Mouse (Mus musculus) small intestine, adult 2 months (tissue): Measurements from ENCODE around the gene Cacna1h. TPM values are rescaled to one million over a fixed set of nuclear protein-coding genes. Genes with fewer than 3 reads are reported as not detected.

Source experiments
- H3K27ac ChIP-seq: fragments of 200-500 bp; 2 replicates; pipeline ENCODE4 v1.5.1; 2012; ENCODE audit warnings: low read depth, low read length, control low read depth, inconsistent platforms; ENCODE audit not compliant: insufficient read depth
- H3K27me3 ChIP-seq: fragments of 200-500 bp; 2 replicates; pipeline ENCODE4 v1.6.1; 2012; ENCODE audit warnings: mild to moderate bottlenecking, moderate library complexity, low read length, inconsistent platforms; ENCODE audit not compliant: control insufficient read depth, insufficient read depth
- H3K36me3 ChIP-seq: fragments of 200-500 bp; 2 replicates; pipeline ENCODE4 v1.6.1; 2012; ENCODE audit warnings: mild to moderate bottlenecking, low read length, control low read depth, inconsistent platforms; ENCODE audit not compliant: control insufficient read depth, insufficient read depth
- H3K4me1 ChIP-seq: fragments of 200-500 bp; 2 replicates; pipeline ENCODE4 v1.6.1; 2012; ENCODE audit warnings: low read length, inconsistent platforms, mixed read lengths; ENCODE audit not compliant: control insufficient read depth, insufficient read depth, insufficient read length
- H3K4me3 ChIP-seq: fragments of 200-500 bp; 2 replicates; pipeline ENCODE4 v1.5.1; 2012; ENCODE audit warnings: low read depth, mild to moderate bottlenecking, control low read depth, inconsistent platforms, low read length, moderate library complexity
- CTCF ChIP-seq: fragments of 200-500 bp; IDR thresholded peaks from 2 replicates; pipeline ENCODE4 v1.5.1; 2012; ENCODE audit warnings: low read depth, mild to moderate bottlenecking, control low read depth, inconsistent platforms, low read length, moderate library complexity, mixed read lengths; ENCODE audit not compliant: insufficient replicate concordance, insufficient read length; ENCODE audit errors: extremely low read depth
- POLR2A ChIP-seq: fragments of 200-500 bp; IDR thresholded peaks from 2 replicates; pipeline ENCODE4 v1.6.1; 2012; ENCODE audit warnings: low read depth, mild to moderate bottlenecking, control low read depth, inconsistent platforms, low read length, moderate library complexity
- WGBS: fragments of 180-500 bp; shearing (Covaris S2); methylation state at CpG from one replicate; pipeline ENCODE4 v1.1.7; 2018; 5-methylcytosine and 5-hydroxymethylcytosine counted together
- polyA plus RNA-seq: library from polyadenylated mRNA; depleted of rRNA; stranded (reverse); fragments of >200 nt; gene quantifications from 2 replicates; pipeline ENCODE4 v1.2.3, GENCODE M21; 2012

The Cacna1h gene
- polyA plus RNA-seq, 1 experiment: 19.6 TPM

GRCm38 (mm10) chr17:25417990-25418389 lies 15.6 kb downstream of the Cacna1h start:
- Histone ChIP-seq H3K36me3 (no peaks in the 10 kb centered on the region), H3K27me3 (no peaks in the 10 kb centered on the region), H3K4me1 (0 out of 2 replicates have a peak, but pooled peaks cover 2% of the 10 kb centered on the region), H3K4me3 (no peak overlapping the region), H3K27ac (no peak overlapping the region)
- WGBS: 70% methylated on average over 6 of the region's 6 CpGs
- TF ChIP-seq POLR2A: no peak

- 49% methylated on average over 3 of the region's 3 CpGs for WGBS
- Histone ChIP-seq H3K4me1 (0 out of 2 replicates have a peak, but pooled peaks cover 2% of the 10 kb centered on the region), H3K36me3 (no peaks in the 10 kb centered on the region), H3K27ac (no peak overlapping the region; the same call in 1 of the 2 replicates), H3K27me3 (no peaks in the 10 kb centered on the region), H3K4me3 (no peak overlapping the region)
- TF ChIP-seq CTCF (no peak), POLR2A (no peak)
Measured at GRCm38 (mm10) chr17:25416219-25416618, 17.4 kb downstream of the Cacna1h start.

DNA sequence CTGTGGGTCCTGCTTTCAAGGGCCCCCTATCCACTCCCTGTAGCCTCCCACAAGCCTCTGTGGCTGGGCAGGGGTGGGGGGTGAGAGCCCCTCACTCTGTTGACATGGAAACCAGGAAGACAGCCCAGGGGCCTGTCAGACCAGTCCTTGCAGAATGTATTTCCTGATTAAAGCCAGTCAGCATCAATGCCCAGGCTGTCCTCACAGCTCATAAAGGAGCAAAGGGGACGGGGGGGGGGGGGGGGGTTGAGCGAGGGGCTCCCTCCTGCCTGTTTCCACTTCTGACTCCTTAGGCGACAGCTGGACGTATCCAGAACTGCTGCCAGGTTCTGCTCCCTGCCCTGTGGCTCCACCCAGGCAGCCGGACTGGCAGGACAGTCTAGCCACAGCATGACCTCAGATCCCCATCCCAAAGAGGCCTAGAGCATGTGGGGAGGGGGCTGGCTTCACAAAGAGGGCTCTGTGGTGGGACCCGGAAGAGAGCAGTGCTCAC lies 18.1 kb downstream of the Cacna1h start:
- no peak for TF ChIP-seq CTCF
- no peak for TF ChIP-seq POLR2A
- H3K27ac ChIP-seq: no peak overlapping the region

DNA sequence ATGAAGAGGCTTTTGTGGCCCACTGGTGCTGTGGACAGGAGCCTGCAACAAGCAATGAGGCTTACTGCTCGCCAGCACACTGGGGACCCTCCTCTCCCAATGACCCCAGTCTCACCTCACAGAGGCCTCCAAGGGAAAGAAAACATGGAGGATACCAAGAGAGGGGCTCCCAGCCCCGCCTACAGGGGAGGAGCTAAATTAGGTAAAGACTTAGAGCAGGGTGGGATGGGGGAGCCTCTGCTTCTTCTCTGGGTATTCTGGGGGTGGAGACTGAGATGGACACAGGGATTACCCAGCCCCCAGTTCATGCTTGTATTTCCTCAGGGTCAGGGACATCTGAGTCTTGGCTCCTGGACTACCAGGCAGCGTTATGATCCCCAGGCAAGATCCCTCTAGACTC lies 18.7 kb downstream of the Cacna1h start:
- 36% methylated on average over 3 of the region's 3 CpGs for WGBS
- no peaks in the 10 kb centered on the region for H3K27me3 ChIP-seq
- no peak for TF ChIP-seq POLR2A
- TF ChIP-seq CTCF: no peak
- no peaks in the 10 kb centered on the region for H3K36me3 ChIP-seq
- 0 out of 2 replicates have a peak, but pooled peaks cover 6% of the 10 kb centered on the region for H3K4me1 ChIP-seq
- no peak overlapping the region for H3K4me3 ChIP-seq
- H3K27ac ChIP-seq: no peak overlapping the region

More for the DNA sequence above, 18.1 kb downstream of the Cacna1h start:
- Histone ChIP-seq H3K4me3 (no peak overlapping the region), H3K36me3 (no peaks in the 10 kb centered on the region), H3K27me3 (no peaks in the 10 kb centered on the region), H3K4me1 (0 out of 2 replicates have a peak, but pooled peaks cover 4% of the 10 kb centered on the region)
- 16% methylated on average over 6 of the region's 6 CpGs for whole genome bisulfite sequencing

- H3K36me3 ChIP-seq: no peaks in the 10 kb centered on the region
- WGBS: 48% methylated on average over 4 of the region's 4 CpGs
Measured at GRCm38 (mm10) chr17:25414209-25414608, 19.4 kb downstream of the Cacna1h start.

DNA sequence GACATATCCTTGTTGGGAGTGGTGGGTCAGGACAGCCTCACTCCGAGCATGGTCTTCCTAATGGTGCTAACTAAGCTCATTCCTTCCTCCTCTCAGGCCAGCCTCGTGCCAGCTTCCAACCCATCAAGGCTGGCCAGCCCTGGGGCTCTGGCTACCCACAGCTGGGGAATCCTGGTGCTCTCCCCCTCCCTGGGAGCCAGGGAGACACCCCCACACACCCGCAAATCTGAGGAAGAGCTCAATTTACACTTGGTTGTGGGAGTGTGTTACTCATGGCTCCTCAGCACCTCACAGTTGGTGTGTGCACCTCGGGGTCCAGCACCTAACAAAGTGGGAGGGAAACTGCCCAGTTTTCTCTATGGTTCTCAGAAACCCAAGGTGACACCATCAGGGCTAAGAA lies 22.3 kb downstream of the Cacna1h start:
- H3K27me3 ChIP-seq: no peaks in the 10 kb centered on the region
- H3K4me1 ChIP-seq: 0 out of 2 replicates have a peak, but pooled peaks cover 6% of the 10 kb centered on the region
- TF ChIP-seq CTCF (no peak), POLR2A (no peak)
- 59% methylated on average over 4 of the region's 4 CpGs for WGBS
- no peak overlapping the region for H3K27ac ChIP-seq
- H3K36me3 ChIP-seq: no peaks in the 10 kb centered on the region
- H3K4me3 ChIP-seq: no peak overlapping the region

More at GRCm38 (mm10) chr17:25414209-25414608, 19.4 kb downstream of the Cacna1h start:
- Histone ChIP-seq H3K27ac (no peak overlapping the region), H3K4me3 (no peak overlapping the region), H3K4me1 (0 out of 2 replicates have a peak, but pooled peaks cover 6% of the 10 kb centered on the region), H3K27me3 (no peaks in the 10 kb centered on the region)
- TF ChIP-seq POLR2A: no peak
- TF ChIP-seq CTCF: no peak

- Histone ChIP-seq H3K36me3 (no peaks in the 10 kb centered on the region), H3K27ac (no peak overlapping the region), H3K4me1 (0 out of 2 replicates have a peak, but pooled peaks cover 3% of the 10 kb centered on the region), H3K4me3 (no peak overlapping the region), H3K27me3 (no peaks in the 10 kb centered on the region)
- TF ChIP-seq POLR2A: no peak
- no peak for TF ChIP-seq CTCF
- WGBS: 34% methylated on average over 7 of the region's 7 CpGs
Measured at GRCm38 (mm10) chr17:25410786-25411185, 22.8 kb downstream of the Cacna1h start.
